Mouse (Mus musculus) MEL (cell line): ENCODE data around the gene Il31ra. TPM values are rescaled to one million over a fixed set of nuclear protein-coding genes. Genes with fewer than 3 reads are reported as not detected.

Experiments
- DNase-seq: peaks from one replicate; pipeline ENCODE4 v3.0.0; 2011; ENCODE audit warnings: low read depth, low spot score
- H3K27ac ChIP-seq: 2 replicates; pipeline ENCODE4 v1.5.1; 2012; ENCODE audit warnings: low read depth, mild to moderate bottlenecking, control low read depth, low read length, moderate library complexity; ENCODE audit not compliant: control insufficient read depth
- H3K27me3 ChIP-seq, 2 experiments: fragments of 150-350 bp in 1 of 2; sonication (generic) in 1 of 2; 2 replicates each; pipeline ENCODE4 v1.6.1; 2012; ENCODE audit warnings: low read length in 2 of 2, mild to moderate bottlenecking in 2 of 2, improper control_type of control experiment in 1 of 2, moderate library complexity in 1 of 2; ENCODE audit not compliant: insufficient read depth in 2 of 2, control insufficient read depth in 1 of 2
- H3K36me3 ChIP-seq, 2 experiments: 2 replicates each; pipeline ENCODE4 v1.6.1; 2012 to 2014; ENCODE audit warnings: low read length in 2 of 2, improper control_type of control experiment in 1 of 2, inconsistent platforms in 1 of 2, mild to moderate bottlenecking in 1 of 2; ENCODE audit not compliant: insufficient read depth in 2 of 2, control insufficient read depth in 1 of 2
- H3K4me1 ChIP-seq, 2 experiments: fragments of 150-350 bp in 1 of 2; sonication (generic) in 1 of 2; 2 replicates each; pipeline ENCODE4 v1.6.1; 2012; ENCODE audit warnings: low read length in 2 of 2, improper control_type of control experiment in 1 of 2, mild to moderate bottlenecking in 1 of 2; ENCODE audit not compliant: insufficient read depth in 2 of 2, control insufficient read depth in 1 of 2
- H3K4me3 ChIP-seq, 2 experiments: fragments of 150-350 bp in 1 of 2; sonication (generic) in 1 of 2; 2 replicates each; pipeline ENCODE4 v1.5.1; 2012; ENCODE audit warnings: low read depth in 2 of 2, low read length in 2 of 2, mild to moderate bottlenecking in 2 of 2, moderate library complexity in 2 of 2, control low read depth in 1 of 2, improper control_type of control experiment in 1 of 2; ENCODE audit not compliant: control insufficient read depth in 1 of 2, insufficient read depth in 1 of 2
- H3K79me2 ChIP-seq: 2 replicates; pipeline ENCODE4 v1.6.1; 2012; ENCODE audit warnings: mild to moderate bottlenecking, low read length, moderate library complexity; ENCODE audit not compliant: control insufficient read depth, poor library complexity, insufficient read depth
- H3K9ac ChIP-seq: 2 replicates; pipeline ENCODE4 v1.6.1; 2012; ENCODE audit warnings: low read depth, mild to moderate bottlenecking, control low read depth, low read length, moderate library complexity; ENCODE audit not compliant: control insufficient read depth, poor library complexity, severe bottlenecking
- H3K9me3 ChIP-seq: fragments of 150-350 bp; sonication (generic); replicated peaks from 2 replicates; pipeline ENCODE4 v1.6.1; 2012; ENCODE audit warnings: mild to moderate bottlenecking, low read length, improper control_type of control experiment, moderate library complexity; ENCODE audit not compliant: insufficient read depth
- BHLHE40 ChIP-seq: IDR thresholded peaks from 2 replicates; pipeline ENCODE4 v1.6.1; 2012; ENCODE audit warnings: low read depth, mild to moderate bottlenecking, inconsistent platforms, low read length, improper control_type of control experiment, borderline replicate concordance
- CHD1 ChIP-seq: IDR thresholded peaks from 2 replicates; pipeline ENCODE4 v1.6.1; 2012; ENCODE audit warnings: low read depth, mild to moderate bottlenecking, inconsistent platforms, low read length, improper control_type of control experiment
- CTCF ChIP-seq, 3 experiments: IDR thresholded peaks in 2 of 3; conservative IDR thresholded peaks in 1 of 3; 2 replicates each; pipeline ENCODE4 v1.5.1; 2011 to 2012; ENCODE audit warnings: low read length in 3 of 3, low read depth in 2 of 3, mild to moderate bottlenecking in 2 of 3, improper control_type of control experiment in 1 of 3, inconsistent platforms in 1 of 3, mixed read lengths in 1 of 3, moderate library complexity in 1 of 3; ENCODE audit not compliant: control insufficient read depth in 1 of 3, insufficient read depth in 1 of 3, poor library complexity in 1 of 3, severe bottlenecking in 1 of 3
- E2F4 ChIP-seq: IDR thresholded peaks from 2 replicates; pipeline ENCODE4 v1.6.1; 2011; ENCODE audit warnings: low read depth, low read length, improper control_type of control experiment, borderline replicate concordance
- ELF1 ChIP-seq: IDR thresholded peaks from 2 replicates; pipeline ENCODE4 v1.6.1; 2014; ENCODE audit warnings: low read depth, mild to moderate bottlenecking, inconsistent platforms, low read length, improper control_type of control experiment, moderate library complexity
- EP300 ChIP-seq, 2 experiments: IDR thresholded peaks; 2 replicates each; pipeline ENCODE4 v1.6.1; 2011; ENCODE audit warnings: improper control_type of control experiment in 2 of 2, low read length in 2 of 2, low read depth in 1 of 2, mild to moderate bottlenecking in 1 of 2
- ETS1 ChIP-seq: IDR thresholded peaks from 2 replicates; pipeline ENCODE4 v1.6.1; 2012; ENCODE audit warnings: low read depth, mild to moderate bottlenecking, inconsistent platforms, low read length, improper control_type of control experiment, moderate library complexity
- GABPA ChIP-seq: IDR thresholded peaks from 2 replicates; pipeline ENCODE4 v1.6.1; 2012; ENCODE audit warnings: low read depth, mild to moderate bottlenecking, inconsistent platforms, low read length, improper control_type of control experiment, moderate library complexity
- GATA1 ChIP-seq: IDR thresholded peaks from 2 replicates; pipeline ENCODE4 v1.6.1; 2011; ENCODE audit warnings: low read depth, low read length, improper control_type of control experiment
- HCFC1 ChIP-seq: IDR thresholded peaks from 2 replicates; pipeline ENCODE4 v1.6.1; 2012; ENCODE audit warnings: low read depth, mild to moderate bottlenecking, inconsistent platforms, low read length, improper control_type of control experiment, moderate library complexity
- MAFK ChIP-seq: IDR thresholded peaks from 2 replicates; pipeline ENCODE4 v1.6.1; 2011; ENCODE audit warnings: low read depth, mild to moderate bottlenecking, low read length, improper control_type of control experiment, borderline replicate concordance
- MAX ChIP-seq: IDR thresholded peaks from 2 replicates; pipeline ENCODE4 v1.6.1; 2011; ENCODE audit warnings: low read length, improper control_type of control experiment
- MAZ ChIP-seq: IDR thresholded peaks from 2 replicates; pipeline ENCODE4 v1.6.1; 2012; ENCODE audit warnings: low read depth, mild to moderate bottlenecking, inconsistent platforms, low read length, improper control_type of control experiment
- MEF2A ChIP-seq: IDR thresholded peaks from 2 replicates; pipeline ENCODE4 v1.6.1; 2014; ENCODE audit warnings: low read depth, mild to moderate bottlenecking, inconsistent platforms, low read length, improper control_type of control experiment; ENCODE audit not compliant: poor library complexity, insufficient replicate concordance, severe bottlenecking; ENCODE audit errors: extremely low read depth
- MXI1 ChIP-seq: IDR thresholded peaks from 2 replicates; pipeline ENCODE4 v1.6.1; 2011; ENCODE audit warnings: mild to moderate bottlenecking, low read depth, low read length, improper control_type of control experiment
- MYB ChIP-seq: IDR thresholded peaks from 2 replicates; pipeline ENCODE4 v1.6.1; 2011; ENCODE audit warnings: mild to moderate bottlenecking, low read depth, low read length, improper control_type of control experiment
- MYC ChIP-seq: IDR thresholded peaks from 2 replicates; pipeline ENCODE4 v1.6.1; 2011; ENCODE audit warnings: low read depth, mild to moderate bottlenecking, low read length, improper control_type of control experiment, moderate library complexity
- NELFE ChIP-seq: IDR thresholded peaks from 2 replicates; pipeline ENCODE4 v1.6.1; 2011; ENCODE audit warnings: low read depth, low read length, improper control_type of control experiment
- NRF1 ChIP-seq: IDR thresholded peaks from 2 replicates; pipeline ENCODE4 v1.6.1; 2014; ENCODE audit warnings: low read depth, mild to moderate bottlenecking, inconsistent platforms, low read length, improper control_type of control experiment, moderate library complexity; ENCODE audit not compliant: poor library complexity, insufficient read depth, severe bottlenecking
- POLR2A ChIP-seq, 2 experiments: IDR thresholded peaks; 2 replicates each; pipeline ENCODE4 v1.6.1; 2011 to 2012; ENCODE audit warnings: low read length in 2 of 2, mild to moderate bottlenecking in 2 of 2, control low read depth in 1 of 2, improper control_type of control experiment in 1 of 2, low read depth in 1 of 2, moderate library complexity in 1 of 2; ENCODE audit not compliant: control insufficient read depth in 1 of 2, insufficient read depth in 1 of 2, poor library complexity in 1 of 2
- POLR2AphosphoS2 ChIP-seq: IDR thresholded peaks from 2 replicates; pipeline ENCODE4 v1.6.1; 2011; ENCODE audit warnings: low read length, improper control_type of control experiment
- RCOR1 ChIP-seq: IDR thresholded peaks from 2 replicates; pipeline ENCODE4 v1.6.1; 2012; ENCODE audit warnings: low read depth, mild to moderate bottlenecking, inconsistent platforms, low read length, improper control_type of control experiment
- TAL1 ChIP-seq: IDR thresholded peaks from 2 replicates; pipeline ENCODE4 v1.6.1; 2012; ENCODE audit warnings: mild to moderate bottlenecking, inconsistent platforms, low read length, moderate library complexity, mixed read lengths
- TBP ChIP-seq: IDR thresholded peaks from 2 replicates; pipeline ENCODE4 v1.8.0; 2011; ENCODE audit warnings: low read depth, low read length, improper control_type of control experiment
- TCF12 ChIP-seq: IDR thresholded peaks from 2 replicates; pipeline ENCODE4 v1.6.1; 2014; ENCODE audit warnings: low read depth, mild to moderate bottlenecking, inconsistent platforms, low read length, improper control_type of control experiment, moderate library complexity
- USF1 ChIP-seq: IDR thresholded peaks from 2 replicates; pipeline ENCODE4 v1.6.1; 2014; ENCODE audit warnings: low read depth, mild to moderate bottlenecking, inconsistent platforms, low read length, improper control_type of control experiment, moderate library complexity
- USF2 ChIP-seq, 2 experiments: IDR thresholded peaks; 2 replicates each; pipeline ENCODE4 v1.6.1; 2011 to 2012; ENCODE audit warnings: improper control_type of control experiment in 2 of 2, low read length in 2 of 2, borderline replicate concordance in 1 of 2, inconsistent platforms in 1 of 2, low read depth in 1 of 2, mild to moderate bottlenecking in 1 of 2; ENCODE audit not compliant: insufficient read depth in 1 of 2
- ZC3H11A ChIP-seq: IDR thresholded peaks from 2 replicates; pipeline ENCODE4 v1.6.1; 2012; ENCODE audit warnings: low read depth, mild to moderate bottlenecking, inconsistent platforms, low read length, improper control_type of control experiment
- ZKSCAN1 ChIP-seq: IDR thresholded peaks from 2 replicates; pipeline ENCODE4 v1.6.1; 2012; ENCODE audit warnings: low read depth, mild to moderate bottlenecking, inconsistent platforms, low read length, improper control_type of control experiment, moderate library complexity
- ZMIZ1 ChIP-seq: IDR thresholded peaks from 2 replicates; pipeline ENCODE4 v1.6.1; 2012; ENCODE audit warnings: low read depth, mild to moderate bottlenecking, inconsistent platforms, low read length, improper control_type of control experiment, moderate library complexity
- ZNF384 ChIP-seq: IDR thresholded peaks from 2 replicates; pipeline ENCODE4 v1.6.1; 2012; ENCODE audit warnings: low read depth, mild to moderate bottlenecking, inconsistent platforms, low read length, improper control_type of control experiment
- polyA plus RNA-seq, 2 experiments: library from polyadenylated mRNA; stranded (reverse) in 1 of 2; unstranded in 1 of 2; fragments of >175 nt in 1 of 2; fragments of >200 nt in 1 of 2; gene quantifications; 2 replicates each; pipeline versions ENCODE4 v1.2.1 to v1.2.4; 2012; ENCODE audit warnings: low replicate concordance in 2 of 2, low read depth in 1 of 2; ENCODE audit not compliant: insufficient read length in 2 of 2, insufficient read depth in 1 of 2, missing spikeins in 1 of 2
- total RNA-seq: library from RNA; depleted of rRNA; stranded (reverse); fragments of 300-350 nt; gene quantifications from 2 replicates; pipeline ENCODE4 v1.2.3, GENCODE M21; 2012

The Il31ra gene
- total and polyA plus RNA-seq, 3 experiments, result 2.1 to 2.2 TPM; not detected in 1

GRCm38 (mm10) chr13:112541223-112541975 lies 52.8 kb downstream of the Il31ra start:
- H3K79me2 ChIP-seq, result no peaks in the 10 kb centered on the region

DNA sequence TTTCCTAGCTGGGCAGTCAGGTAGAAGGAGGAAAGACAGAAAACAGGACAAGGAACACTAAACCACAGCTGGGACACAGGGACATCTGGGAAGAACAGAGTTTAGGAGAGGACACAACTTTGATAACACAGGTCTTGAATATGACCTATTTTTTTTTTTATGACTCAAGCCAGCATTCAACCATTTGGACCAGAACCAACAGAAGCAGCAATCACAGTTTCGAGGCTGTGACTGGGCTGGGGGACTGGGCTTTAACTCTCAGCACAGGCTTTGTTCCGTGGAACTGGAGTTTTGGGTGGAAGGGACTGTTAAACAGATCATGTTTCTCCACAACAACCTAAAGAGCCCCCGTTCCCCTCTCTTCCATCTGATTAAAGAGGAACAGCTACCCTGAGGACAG lies 53.5 kb downstream of the Il31ra start:
- peaks cover 23 to 26% of the 10 kb centered on the region in 2 experiments for H3K4me1 ChIP-seq
- no peaks in the 10 kb centered on the region for H3K9me3 ChIP-seq
- no peaks in the 10 kb centered on the region for H3K27me3 ChIP-seq
- TF ChIP-seq MAZ, result no peak
- TF ChIP-seq ZKSCAN1, result no peak
- TF ChIP-seq TBP, result no peak
- no peak for TF ChIP-seq NRF1
- no peak overlapping the region for H3K9ac ChIP-seq
- no peak for DNase-seq
- H3K36me3 ChIP-seq, result peaks cover 0 to 17% of the 10 kb centered on the region in 2 experiments; a peak in 2 of 4 replicates
- H3K79me2 ChIP-seq, result no peaks in the 10 kb centered on the region
- no peak overlapping the region for H3K27ac ChIP-seq
- H3K4me3 ChIP-seq, result peak overlapping the region in 1 of 2 experiments; percentile 16; a peak in 1 of 4 replicates

More at GRCm38 (mm10) chr13:112541223-112541975, 52.8 kb downstream of the Il31ra start:
- no peak for TF ChIP-seq ZMIZ1
- TF ChIP-seq ZKSCAN1, result no peak
- TF ChIP-seq MYC, result no peak
- no peak for TF ChIP-seq ZC3H11A
- TF ChIP-seq MXI1, result no peak; the same call in 1 of the 2 replicates
- peak; percentile 85 for TF ChIP-seq TCF12
- peak; percentile 57 for TF ChIP-seq TAL1
- no peak for TF ChIP-seq NRF1
- peak; percentile 77 for TF ChIP-seq ETS1
- peak; percentile 21; the same call in 1 of the 2 replicates for TF ChIP-seq USF1
- no peak for TF ChIP-seq CTCF (IDR thresholded peaks at IDR 0.05 in 2 of 3, conservative IDR thresholded peaks at IDR 0.05 in 1 of 3; ENCODE audit: control insufficient read depth in 1 of 3, insufficient read depth in 1 of 3, low read depth in 2 of 3, low read length in 3 of 3, poor library complexity in 1 of 3, severe bottlenecking in 1 of 3)
- TF ChIP-seq MEF2A, result no peak
- no peak for TF ChIP-seq MYB
- no peak for TF ChIP-seq TBP
- TF ChIP-seq RCOR1, result no peak
- no peak for TF ChIP-seq ELF1
- peak; percentile 68 to 72 for TF ChIP-seq EP300 (IDR thresholded peaks at IDR 0.05; ENCODE audit: low read depth in 1 of 2, low read length in 2 of 2)
- no peak for TF ChIP-seq MAFK
- no peak for TF ChIP-seq POLR2A (IDR thresholded peaks at IDR 0.05; ENCODE audit: control insufficient read depth in 1 of 2, insufficient read depth in 1 of 2, low read depth in 1 of 2, low read length in 2 of 2, poor library complexity in 1 of 2)
- peak; percentile 19; the same call in 1 of the 2 replicates for TF ChIP-seq MAX
- no peak for TF ChIP-seq ZNF384
- no peak for TF ChIP-seq POLR2AphosphoS2
- no peak for TF ChIP-seq GABPA
- peak; percentile 22; the same call in 1 of the 2 replicates for TF ChIP-seq NELFE
- TF ChIP-seq E2F4, result no peak
- peak; percentile 35; the same call in 1 of the 2 replicates for TF ChIP-seq BHLHE40
- no peak for TF ChIP-seq MAZ
- peak; percentile 61 for TF ChIP-seq GATA1
- no peak for TF ChIP-seq USF2 (IDR thresholded peaks at IDR 0.05; ENCODE audit: borderline replicate concordance in 1 of 2, insufficient read depth in 1 of 2, low read depth in 1 of 2, low read length in 2 of 2)
- no peak for TF ChIP-seq CHD1
- no peak for TF ChIP-seq HCFC1
- Histone ChIP-seq H3K9me3 (no peaks in the 10 kb centered on the region), H3K36me3 (peaks cover 0 to 17% of the 10 kb centered on the region in 2 experiments; a peak in 2 of 4 replicates), H3K9ac (no peak overlapping the region), H3K27ac (no peak overlapping the region), H3K4me1 (peaks cover 23 to 26% of the 10 kb centered on the region in 2 experiments), H3K27me3 (no peaks in the 10 kb centered on the region), H3K4me3 (peak overlapping the region; percentile 9 to 16; a peak in 3 of 4 replicates)
- peak; percentile 67 for DNase-seq
